Mouse (Mus musculus): ENCODE results near the gene Obsl1.

Obsl1 gene

DNA sequence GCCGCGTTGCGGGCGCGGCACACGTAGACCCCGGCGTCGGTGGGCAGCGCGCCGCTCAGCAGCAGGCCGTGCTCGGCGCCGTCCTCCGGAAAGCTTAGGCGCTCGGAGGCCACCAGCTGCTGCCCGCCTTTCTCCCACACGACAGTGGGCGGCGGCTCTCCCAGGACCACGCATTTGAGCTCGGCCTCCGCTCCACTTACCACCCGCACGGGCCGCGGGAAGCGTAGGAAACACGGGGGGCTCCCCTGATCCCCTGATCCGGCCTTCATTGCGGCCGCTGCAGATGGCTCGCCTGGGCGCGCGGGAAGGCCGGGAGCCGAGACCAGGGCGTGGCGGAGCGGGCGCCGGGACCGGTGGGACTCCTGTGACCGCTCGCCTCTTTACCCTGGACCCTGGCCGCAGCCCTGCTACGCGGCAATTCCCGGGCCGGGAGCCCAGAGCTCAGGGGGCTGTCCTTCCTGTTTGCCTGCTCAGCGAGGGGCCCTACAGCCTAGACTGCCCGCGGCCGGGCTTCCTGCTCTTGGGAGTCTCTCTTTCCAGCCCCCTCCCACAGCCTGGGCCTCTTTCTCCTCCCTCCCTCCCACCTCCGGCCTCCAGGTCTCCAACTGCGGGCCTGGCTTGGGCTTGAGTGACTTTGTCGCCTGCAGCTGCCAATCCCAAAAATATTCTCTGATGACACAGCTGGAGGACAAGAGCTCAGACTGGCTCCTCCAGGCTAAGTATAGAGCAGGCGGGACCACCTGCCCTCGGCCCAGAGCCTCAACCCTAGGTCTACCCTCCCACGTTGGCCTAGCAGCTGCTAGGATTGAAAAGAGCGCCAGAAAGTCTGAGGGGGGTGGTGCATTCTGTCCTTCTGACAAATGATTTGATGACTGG lies at the start of gene Obsl1:
TSS of gene Obsl1 (minus strand) at position 497 of the 876 bp plus-strand sequence.
- DNase-seq (ENCODE audit: low read depth, low spot score) = no peak

DNA sequence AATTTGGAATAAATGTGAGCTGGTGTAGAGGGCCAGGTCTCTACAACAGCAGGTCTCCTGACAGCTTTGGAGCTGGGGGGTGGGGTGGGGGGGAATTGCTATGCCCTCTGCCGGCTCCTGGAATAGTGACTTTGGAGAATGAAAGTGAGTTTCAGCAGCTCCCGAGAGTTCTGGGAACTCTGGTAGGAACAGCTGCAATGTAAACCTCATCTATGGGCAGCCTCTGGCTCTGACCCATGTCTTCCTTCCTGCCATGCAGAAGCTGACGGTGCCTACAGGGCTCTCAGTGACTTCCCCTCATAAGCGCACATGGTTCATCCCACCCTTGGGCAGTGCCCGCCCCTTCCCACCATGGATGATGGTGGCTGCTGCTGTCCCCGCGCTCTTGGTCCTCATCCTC lies 49.4 kb upstream of the Obsl1 start:
- DNase-seq (ENCODE audit: low read depth, low spot score) = no peak

DNA sequence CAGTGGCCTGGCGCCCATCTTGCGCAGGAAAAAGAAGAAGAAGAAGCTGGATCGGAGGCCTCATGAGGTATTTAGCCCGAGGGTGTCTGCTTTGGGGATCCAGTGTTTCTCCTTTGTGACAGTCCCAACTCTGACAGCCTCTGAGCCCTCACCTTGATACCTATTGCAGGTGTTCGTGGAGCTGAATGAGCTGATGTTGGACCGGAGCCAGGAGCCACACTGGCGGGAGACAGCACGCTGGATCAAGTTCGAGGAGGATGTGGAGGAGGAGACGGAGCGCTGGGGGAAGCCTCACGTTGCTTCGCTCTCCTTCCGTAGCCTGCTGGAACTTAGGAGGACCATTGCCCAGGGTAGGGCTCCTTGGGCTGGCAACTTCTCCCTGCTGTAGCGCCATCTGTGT lies 44.3 kb upstream of the Obsl1 start:
- DNase-seq (ENCODE audit: low read depth, low spot score) = no peak

DNA sequence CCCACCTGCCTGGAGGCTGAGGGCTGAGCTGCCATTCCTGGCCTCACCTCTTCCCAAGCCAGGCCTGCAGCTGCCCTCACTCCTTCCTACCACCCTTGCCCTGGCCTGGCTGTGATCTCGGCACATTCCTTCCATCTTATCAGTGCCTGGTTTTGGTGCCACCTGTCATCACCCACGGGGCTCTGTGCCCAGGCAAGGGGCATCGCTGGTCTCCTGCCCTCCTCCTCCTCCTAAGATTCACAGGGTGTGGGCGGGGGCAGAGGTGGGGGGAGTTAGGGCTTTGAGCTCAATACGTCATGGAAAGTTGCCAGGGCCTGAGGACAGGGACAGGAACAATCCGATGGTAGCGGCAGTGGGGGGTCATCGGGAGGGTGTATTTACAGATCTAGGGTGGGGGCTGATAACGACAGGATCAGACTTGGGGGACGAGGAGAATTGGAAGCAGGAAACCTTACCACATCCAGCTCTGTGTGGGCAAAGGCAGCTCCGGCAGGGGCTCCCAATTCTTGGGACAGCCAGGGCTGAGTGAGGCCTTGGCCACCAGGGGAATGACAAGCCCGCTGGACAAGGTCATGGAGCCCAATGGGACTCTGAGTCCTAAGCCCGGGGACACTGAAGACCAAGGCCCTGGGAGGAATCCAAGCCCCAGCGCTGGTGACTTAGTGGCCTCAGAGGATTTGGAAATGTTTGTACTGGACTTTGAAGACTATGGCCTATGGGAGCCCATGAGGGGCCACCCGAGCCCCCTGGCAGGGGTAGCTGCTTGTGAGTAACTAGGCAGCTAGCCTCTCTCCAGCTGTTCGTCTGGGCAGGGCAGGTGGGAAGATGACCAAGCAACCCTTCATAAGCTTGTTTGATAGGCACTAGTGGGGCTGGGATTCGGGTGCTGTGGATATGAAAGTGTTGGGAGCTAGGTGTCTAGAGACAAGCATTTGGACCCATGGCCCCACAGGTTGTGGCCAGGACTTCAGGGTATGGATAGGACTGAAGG lies 43.3 kb upstream of the Obsl1 start:
- DNase-seq (ENCODE audit: low read depth, low spot score) = no peak

DNA sequence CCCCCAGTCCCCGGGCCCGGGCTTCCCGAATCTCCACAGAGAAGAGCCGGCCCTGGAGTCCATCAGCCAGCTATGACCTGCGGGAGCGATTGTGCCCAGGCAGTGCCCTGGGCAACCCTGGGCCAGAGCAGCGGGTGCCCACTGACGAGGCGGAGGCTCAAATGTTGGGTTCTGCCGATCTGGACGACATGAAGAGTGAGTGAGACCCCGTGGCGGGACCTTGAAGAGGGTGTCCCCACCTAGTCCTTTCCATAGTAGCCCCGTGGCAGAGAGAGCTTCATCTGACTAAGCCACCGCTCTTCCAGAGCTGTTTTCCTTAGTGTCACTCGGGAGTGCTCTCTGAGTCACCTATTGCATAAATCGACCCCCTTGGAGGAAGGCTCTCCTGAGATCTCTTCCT lies 42.6 kb upstream of the Obsl1 start:
- DNase-seq (ENCODE audit: low read depth, low spot score) = no peak

DNA sequence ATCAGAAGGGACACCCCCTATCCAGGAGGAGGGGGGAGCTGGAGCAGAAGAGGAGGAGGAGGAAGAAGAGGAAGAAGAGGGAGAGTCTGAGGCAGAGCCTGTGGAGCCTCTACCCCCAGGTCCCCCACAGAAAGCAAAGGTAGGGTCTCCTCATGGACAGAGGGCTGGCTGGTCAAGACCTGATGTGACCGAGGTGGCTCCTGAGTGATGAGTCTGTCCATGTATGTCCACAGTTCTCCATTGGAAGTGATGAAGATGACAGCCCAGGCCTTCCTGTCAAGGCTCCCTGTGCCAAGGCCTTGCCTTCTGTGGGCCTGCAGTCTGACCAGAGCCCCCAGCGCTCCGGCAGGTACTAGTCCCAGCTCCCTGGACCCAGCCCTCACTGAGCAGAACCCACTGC lies 41.8 kb upstream of the Obsl1 start:
- no peak for DNase-seq (ENCODE audit: low read depth, low spot score)

DNA sequence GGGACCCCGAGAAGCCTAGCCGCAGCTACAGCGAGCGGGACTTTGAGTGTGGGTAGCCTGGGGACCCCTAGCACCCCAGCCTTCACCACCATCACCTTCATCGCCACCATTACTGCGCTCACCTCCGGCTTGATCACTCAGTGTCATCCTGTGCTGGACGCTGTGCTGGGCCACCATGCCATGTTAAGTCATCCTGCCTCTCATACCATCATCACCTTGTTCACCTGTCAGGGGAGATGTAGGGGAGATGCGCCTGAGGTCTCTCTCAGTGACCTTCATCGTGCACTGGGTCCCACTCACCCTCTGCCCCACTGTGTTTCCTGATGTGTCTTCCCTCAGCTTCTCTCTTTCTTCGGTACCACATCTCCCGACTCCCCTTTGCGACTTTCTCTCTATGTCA lies 41.1 kb upstream of the Obsl1 start:
- no peak for DNase-seq (ENCODE audit: low read depth, low spot score)

DNA sequence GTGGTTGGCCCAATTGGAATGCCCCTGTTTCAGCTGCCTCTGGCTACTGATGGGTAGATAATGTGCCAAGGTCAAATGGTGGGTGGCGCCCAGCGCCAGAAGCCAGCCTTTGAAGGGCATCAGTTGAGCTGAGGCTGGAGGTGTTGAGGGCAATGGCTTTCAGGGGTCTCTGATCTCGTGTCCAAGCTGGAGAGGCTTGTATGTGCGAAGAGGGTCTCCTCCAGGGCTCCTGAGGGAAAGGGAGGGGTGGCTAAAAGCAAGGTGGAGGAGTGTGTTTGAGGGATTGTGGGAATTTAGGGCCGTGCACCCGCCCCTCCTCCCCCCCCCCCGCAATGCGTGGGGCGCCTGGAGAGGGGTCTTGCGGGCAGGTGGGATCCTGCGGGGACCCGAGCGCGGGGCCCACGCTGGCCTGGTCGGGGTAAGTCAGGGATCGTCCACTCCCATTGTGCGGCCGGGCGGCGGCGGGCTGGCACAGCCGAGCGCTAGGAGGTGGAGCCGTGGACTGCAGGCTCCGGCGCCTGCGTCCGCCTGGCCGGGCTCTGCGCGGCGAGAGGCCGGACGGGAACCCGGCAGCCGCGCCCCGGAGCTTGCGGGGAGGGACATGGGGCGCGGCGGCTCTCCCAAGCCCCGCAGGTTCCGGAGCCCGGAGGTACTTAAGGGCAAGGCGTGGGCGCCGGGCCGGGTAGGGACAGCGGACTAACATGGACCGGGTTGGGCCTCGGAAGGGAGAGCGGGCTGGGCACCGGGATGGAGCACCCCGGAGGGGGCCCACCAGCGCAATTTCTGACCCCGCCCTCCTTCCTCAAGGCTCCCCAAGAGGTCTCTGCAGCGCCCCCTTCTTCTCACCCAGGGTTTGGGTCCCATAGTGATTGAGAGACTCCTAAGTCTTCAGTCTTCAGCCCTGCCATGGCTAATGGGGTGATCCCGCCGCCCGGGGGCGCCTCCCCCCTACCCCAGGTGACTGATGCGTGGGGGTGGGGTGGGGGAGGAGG lies 40.0 kb upstream of the Obsl1 start, which contains the start of gene Slc4a3:
TSS of gene Slc4a3 (plus strand) at position 302 of the 992 bp plus-strand sequence.
- DNase-seq (ENCODE audit: low read depth, low spot score) = no peak

DNA sequence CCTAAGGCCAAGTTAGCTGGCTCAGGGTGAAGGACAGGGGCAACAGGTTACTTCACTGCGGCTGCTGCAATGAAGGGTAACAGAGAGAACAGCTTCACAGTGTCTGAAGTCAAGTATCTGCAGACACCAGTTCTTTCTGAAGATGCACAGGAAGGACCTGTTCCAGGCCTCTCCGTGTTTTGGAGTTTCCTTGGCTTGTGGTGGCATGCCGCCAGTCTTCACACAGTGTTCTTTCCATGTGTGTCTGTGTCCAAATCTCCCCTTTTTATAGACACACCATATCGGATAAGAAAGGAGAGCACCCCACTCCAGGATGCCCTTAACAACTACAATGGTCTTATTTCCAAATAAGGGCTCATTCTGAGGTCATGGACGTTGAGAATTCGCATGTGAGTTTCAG lies 38.1 kb upstream of the Obsl1 start:
- DNase-seq (ENCODE audit: low read depth, low spot score) = no peak

DNA sequence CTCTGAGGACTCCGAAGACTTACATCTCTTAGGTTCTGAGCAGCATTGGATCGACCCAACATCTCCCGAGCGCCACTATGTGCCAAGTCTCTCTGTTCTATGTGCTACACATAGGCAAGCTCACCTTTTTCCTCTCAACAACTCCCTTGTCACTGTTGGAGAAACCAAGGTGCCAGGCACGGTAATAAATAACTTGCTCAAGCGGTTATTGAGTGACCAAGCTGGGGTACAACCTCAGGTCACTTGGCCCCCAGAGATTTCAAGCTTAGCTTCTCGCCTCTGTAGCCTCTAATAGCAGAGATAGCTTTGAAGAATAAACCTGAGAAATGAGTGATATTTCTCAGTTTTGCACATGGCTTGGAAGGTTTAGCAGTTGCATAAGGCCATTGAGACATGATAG lies 35.2 kb upstream of the Obsl1 start:
- DNase-seq (ENCODE audit: low read depth, low spot score) = no peak

DNA sequence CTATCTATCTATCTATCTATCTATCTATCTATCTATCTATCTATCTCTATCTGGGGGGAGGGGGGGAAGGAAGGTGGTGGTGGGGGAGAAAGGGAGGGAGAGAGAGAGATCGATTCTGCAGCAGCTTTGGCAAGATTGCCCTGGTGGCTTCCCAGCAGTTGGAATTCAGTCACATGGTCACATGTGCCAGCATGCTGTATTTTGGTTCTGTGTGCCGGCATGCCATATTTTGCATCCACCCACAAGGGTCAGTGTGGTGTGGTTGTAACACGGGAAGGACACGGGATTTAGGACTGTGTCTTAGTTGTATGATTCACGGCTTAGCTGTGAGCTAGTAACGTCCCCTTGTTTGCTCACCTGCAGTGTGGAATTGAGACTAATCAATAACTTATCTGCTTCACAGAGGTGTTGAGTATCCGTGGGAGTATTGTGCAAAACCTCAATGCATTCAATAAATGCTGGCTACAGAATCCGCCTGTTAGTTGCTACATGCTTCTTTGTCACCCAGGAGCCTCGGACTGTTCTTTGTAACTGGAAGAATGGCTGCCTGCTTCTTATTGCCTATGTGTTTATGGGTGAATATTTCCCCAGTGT lies 32.4 kb upstream of the Obsl1 start:
- no peak for DNase-seq (ENCODE audit: low read depth, low spot score)

DNA sequence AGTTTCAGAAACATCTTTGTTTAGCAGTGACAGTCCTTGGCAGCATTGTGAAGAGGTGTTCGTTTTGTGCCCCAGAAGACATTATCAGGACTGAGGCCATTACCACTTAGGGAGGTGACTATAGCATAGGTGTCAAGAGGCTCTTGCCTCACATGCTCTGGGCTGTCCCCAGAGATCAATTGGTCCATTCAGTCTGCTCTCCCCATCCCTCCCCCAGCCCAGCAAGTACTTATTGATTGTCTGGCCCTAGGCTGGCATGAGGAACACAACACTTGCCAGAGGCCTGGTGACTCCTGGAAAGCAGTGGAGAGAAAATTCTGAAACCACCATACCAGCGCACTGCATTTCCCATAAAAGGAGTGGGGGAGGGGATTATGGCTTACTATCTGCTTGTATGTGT lies 31.3 kb upstream of the Obsl1 start:
- no peak for DNase-seq (ENCODE audit: low read depth, low spot score)

DNA sequence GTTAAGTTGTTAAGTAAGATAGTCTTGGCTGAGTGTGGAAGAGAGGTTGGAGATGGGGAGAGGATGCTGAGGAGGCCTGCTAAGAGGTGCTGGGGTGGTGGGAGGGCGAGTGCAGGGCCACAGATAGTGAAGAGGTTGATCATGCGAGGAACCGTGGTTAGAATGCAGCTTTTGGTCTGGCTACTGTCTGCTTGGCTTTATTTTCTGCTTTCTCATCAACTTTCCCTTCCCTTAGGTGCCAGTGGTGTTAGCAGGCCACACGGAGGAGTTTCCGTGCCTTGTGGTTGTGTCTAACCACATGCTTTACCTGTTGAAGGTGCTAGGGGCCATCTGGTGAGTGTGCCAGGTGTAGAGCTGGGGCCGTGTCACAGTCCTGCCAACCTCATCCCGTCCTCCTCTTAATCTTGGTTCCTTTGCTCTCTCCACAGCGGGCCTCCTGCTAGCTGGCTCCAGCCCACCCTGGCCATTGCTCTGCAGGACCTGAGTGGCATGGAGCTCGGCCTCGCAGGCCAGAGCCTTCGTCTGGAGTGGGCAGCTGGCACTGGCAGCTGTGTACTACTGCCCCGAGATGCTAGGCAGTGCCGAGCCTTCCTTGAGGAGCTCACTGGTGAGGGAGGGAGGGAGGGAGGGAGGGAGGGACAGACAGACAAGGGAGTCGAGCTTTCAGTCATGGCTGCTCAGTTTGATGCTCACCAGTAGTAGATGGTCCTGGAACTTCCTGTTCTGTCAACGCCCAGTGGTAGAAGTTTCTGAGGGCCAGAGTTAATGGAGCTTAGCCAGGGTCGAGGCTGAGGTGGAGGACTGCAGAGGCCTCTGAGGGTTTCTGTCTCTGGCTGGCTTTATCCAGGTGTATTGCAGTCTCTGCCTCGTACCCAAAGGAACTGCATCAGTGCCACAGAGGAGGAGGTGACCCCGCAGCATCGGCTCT lies 27.3 kb upstream of the Obsl1 start:
- DNase-seq (ENCODE audit: low read depth, low spot score) = no peak

DNA sequence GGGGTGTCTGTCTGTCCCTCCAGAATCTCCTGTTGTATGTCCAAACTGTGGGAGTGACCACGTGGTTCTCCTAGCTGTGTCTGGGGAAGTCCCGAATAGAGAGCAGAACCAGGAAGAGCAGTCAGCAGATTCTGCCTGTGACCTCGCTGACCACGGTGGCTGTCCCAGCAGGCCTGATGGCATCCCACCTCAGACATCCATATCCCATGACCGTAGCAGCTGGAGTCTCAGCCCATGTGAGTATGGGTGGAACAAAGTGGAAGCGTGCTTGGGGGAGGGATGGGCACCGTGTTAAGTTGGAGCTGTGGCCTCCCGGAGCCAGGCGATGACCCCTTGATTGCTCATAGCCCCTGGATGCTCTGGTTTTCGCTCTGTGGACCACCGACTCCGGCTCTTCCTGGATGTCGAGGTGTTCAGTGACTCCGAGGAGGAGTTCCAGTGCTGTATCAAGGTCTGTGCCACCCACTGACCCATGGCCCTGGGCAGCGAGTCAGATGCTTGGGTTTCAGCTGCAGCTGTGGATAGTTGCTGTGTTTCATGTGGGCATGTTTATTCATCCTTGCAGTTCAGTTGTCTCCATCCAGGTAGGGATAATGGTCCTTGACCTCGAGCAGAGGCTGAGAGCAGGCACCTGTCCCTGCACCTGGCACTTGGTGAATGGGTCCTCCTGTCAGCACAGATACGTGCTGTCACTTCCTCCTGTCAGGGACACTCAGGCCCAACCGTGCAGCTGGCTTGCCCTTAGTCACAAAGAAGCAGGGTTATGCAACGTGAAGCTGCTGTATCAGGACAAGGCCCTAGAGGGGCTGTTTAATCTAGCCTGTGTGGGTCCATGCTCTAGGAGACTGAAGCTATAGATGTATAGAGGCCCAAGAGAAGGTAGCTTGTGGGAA lies 26.3 kb upstream of the Obsl1 start:
- no peak for DNase-seq (ENCODE audit: low read depth, low spot score)

DNA sequence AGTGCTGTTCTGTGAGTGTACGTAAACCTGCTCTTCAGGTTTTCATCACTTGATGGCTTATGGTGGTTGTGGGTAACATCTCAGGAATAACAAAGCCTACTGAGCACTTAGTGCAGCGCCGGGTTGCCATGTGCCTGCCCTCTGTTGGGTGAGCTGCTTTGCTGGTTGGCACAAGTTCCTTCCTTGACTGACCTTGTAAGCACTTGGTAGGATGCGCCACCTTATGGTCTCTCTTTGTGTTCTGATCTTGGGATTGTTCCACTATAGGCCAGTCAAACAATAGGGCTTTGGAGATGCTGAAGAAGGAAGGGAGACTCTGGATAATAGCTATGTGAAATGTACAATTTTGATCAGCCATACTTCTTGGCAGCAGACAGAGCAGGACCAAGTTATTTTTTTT lies 24.3 kb upstream of the Obsl1 start:
- no peak for DNase-seq (ENCODE audit: low read depth, low spot score)

DNA sequence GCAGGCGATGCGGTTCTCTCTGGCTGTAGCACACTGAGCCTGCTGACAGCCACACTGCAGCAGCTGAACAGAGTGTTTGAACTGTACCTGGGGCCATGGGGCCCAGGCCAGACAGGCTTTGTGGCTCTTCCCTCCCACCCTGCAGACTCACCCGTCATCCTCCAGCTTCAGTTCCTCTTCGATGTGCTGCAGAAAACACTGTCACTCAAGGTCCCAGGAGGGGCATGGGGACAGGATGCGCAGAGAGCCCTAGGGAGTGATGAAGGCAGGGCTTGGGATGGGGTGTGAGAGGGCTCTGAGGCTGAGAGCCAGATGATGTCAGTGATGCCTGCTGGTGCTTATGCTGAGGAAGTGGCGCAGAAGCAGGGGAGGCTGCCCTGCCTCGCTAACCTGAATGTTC lies 18.4 kb upstream of the Obsl1 start:
- DNase-seq (ENCODE audit: low read depth, low spot score) = no peak

DNA sequence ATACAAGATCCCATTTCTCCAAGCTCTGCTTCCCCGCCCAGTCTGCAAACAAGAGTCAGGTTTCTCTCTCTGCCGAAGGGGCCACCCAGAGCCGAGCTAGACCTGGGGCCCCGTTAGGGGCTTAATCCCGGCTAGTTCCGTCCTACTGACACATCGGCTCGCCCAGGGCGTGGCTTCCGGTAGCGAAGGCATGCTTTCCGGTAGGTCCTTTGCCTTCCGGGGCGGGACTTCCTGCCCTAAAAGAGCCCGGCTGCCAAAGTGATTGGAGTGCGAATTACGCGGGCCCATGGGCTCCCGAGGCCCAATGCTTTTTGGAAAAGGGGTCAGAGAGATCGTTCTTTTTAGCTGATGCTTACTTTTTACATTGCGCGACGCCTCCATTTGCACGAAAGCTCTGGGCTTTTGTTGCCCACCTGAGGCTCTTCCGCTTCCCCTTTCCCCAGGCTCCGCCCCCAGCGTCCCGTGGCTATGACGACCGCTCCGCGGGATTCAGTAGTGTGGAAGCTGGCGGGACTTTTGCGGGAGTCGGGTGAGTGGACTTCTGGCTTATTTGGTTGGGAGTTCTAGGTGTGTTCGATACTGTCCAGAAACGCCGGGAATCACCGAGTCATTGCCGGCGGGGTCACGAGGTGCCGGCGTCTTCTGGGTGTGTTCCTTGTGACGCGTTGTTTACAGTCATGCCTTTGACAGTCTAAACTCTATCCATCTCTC lies 15.2 kb upstream of the Obsl1 start, which contains the start of gene Stk11ip:
TSS of gene Stk11ip (plus strand) at position 209 of the 711 bp plus-strand sequence.
- DNase-seq (ENCODE audit: low read depth, low spot score) = peak; percentile 93

DNA sequence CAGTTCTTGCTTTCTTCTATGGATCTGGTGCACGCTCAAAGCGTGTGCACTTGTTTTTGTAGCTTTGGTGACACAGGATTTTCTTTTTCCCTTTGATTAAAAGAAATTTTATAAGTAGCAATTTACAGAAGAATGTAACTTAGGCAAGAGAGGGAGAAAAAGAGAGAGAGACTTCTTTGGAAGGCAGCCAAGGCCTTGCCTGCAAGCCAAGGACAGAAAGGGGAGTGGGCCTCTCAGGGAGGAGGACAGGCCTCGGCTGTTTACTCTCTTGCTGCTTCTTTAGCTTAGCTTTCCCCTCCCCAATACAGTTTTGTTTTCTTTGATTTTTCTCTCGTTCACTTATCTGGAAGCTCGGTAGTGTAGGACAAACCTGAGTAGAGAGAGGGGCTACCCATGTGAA lies 13.3 kb upstream of the Obsl1 start:
- DNase-seq (ENCODE audit: low read depth, low spot score) = no peak

Measured in CD4-positive helper T cell, adult 2 months (primary cell).